Mouse (Mus musculus) testis, adult 2 months (tissue): ENCODE data around the gene Znrd1as.

Experiments
- CTCF ChIP-seq: fragments of 200-500 bp; IDR thresholded peaks from 2 replicates; pipeline ENCODE4 v1.5.1; 2012; ENCODE audit warnings: low read depth, mild to moderate bottlenecking, inconsistent platforms, low read length, moderate library complexity; ENCODE audit not compliant: control insufficient read depth, insufficient read depth, insufficient replicate concordance
- POLR2A ChIP-seq: fragments of 200-500 bp; IDR thresholded peaks from 2 replicates; pipeline ENCODE4 v1.6.1; 2012; ENCODE audit warnings: low read depth, mild to moderate bottlenecking, inconsistent platforms, low read length, moderate library complexity; ENCODE audit not compliant: control insufficient read depth

GRCm38 (mm10) chr17:36931806-36932205 lies 26.6 kb upstream of the Znrd1as start:
- TF ChIP-seq POLR2A (no peak), CTCF (no peak)
